Mouse (Mus musculus) heart, postnatal 0 days (tissue): Measurements from ENCODE around the gene Efemp2. TPM values are rescaled to one million over a fixed set of nuclear protein-coding genes. Genes with fewer than 3 reads are reported as not detected.

ENCODE experiments used
- ATAC-seq: fragments of 200-750 bp; cut with Nextera tagmentation; 2 replicates; pipeline ENCODE4 v1.8.0; 2017; ENCODE audit warnings: low read depth, moderate number of reproducible peaks, moderate library complexity; ENCODE audit not compliant: insufficient read depth
- DNase-seq: peaks from one replicate; pipeline ENCODE4 v3.0.0-alpha.2; 2016; ENCODE audit warnings: low spot score
- H3K27ac ChIP-seq: fragments of 300-500 bp; sonication (generic); 2 replicates; pipeline ENCODE4 v1.5.1; 2014; ENCODE audit warnings: low read depth, mild to moderate bottlenecking
- H3K27me3 ChIP-seq: fragments of 300-500 bp; sonication (generic); 2 replicates; pipeline ENCODE4 v1.6.1; 2014; ENCODE audit warnings: low read length, mixed read lengths; ENCODE audit not compliant: control insufficient read depth, insufficient read depth
- H3K36me3 ChIP-seq: fragments of 300-500 bp; sonication (generic); replicated peaks from 2 replicates; pipeline ENCODE4 v1.6.1; 2014; ENCODE audit warnings: low read length, mixed read lengths; ENCODE audit not compliant: control insufficient read depth, insufficient read depth
- H3K4me1 ChIP-seq: fragments of 300-500 bp; sonication (generic); 2 replicates; pipeline ENCODE4 v1.6.1; 2014; ENCODE audit warnings: antibody characterized with exemption; ENCODE audit not compliant: control insufficient read depth, insufficient read depth
- H3K4me2 ChIP-seq: fragments of 300-500 bp; sonication (generic); 2 replicates; pipeline ENCODE4 v1.6.1; 2014; ENCODE audit warnings: low read depth, mild to moderate bottlenecking, low read length, moderate library complexity
- H3K4me3 ChIP-seq: fragments of 300-500 bp; sonication (generic); 2 replicates; pipeline ENCODE4 v1.5.1; 2014; ENCODE audit warnings: low read depth, low read length
- H3K9ac ChIP-seq: fragments of 300-500 bp; sonication (generic); replicated peaks from 2 replicates; pipeline ENCODE4 v1.6.1; 2014; ENCODE audit warnings: low read depth, low read length, mixed read lengths
- H3K9me3 ChIP-seq: fragments of 300-500 bp; sonication (generic); replicated peaks from 2 replicates; pipeline ENCODE4 v1.6.1; 2016; ENCODE audit warnings: low read length; ENCODE audit not compliant: control insufficient read depth
- CTCF ChIP-seq: IDR thresholded peaks from 2 replicates; pipeline ENCODE4 v1.5.1; 2016; ENCODE audit warnings: antibody characterized with exemption, control low read depth, low read depth
- EP300 ChIP-seq: IDR thresholded peaks from 2 replicates; pipeline ENCODE4 v1.6.1; 2016; ENCODE audit warnings: antibody characterized with exemption, low read depth
- WGBS: fragments of 180-500 bp; shearing (Covaris S2); extraction: QIAGEN DNeasy Blood & Tissue Kit; methylation state at CpG from one replicate; pipeline ENCODE4 v1.1.7; 2014; 5-methylcytosine and 5-hydroxymethylcytosine counted together
- polyA plus RNA-seq: library from polyadenylated mRNA; unstranded; fragments of >200 nt; fragmentation: Nextera tagmentation; extraction: Ambion mirVana; gene quantifications from 2 replicates; pipeline ENCODE4 v1.2.1, GENCODE M21; 2015
- total RNA-seq: library from RNA; depleted of rRNA; stranded (reverse); fragments of >200 nt; gene quantifications from 2 replicates; pipeline ENCODE4 v1.2.3, GENCODE M21; 2014; ENCODE audit warnings: low replicate concordance; rRNA removed

Efemp2 gene
- total RNA-seq (46.8 and 52.7 TPM in 2 replicates), polyA plus RNA-seq (32.2 and 34.1 TPM in 2 replicates)

- H3K9ac ChIP-seq: peak within 1 kb of the TSS; percentile 82
- no peaks in the 10 kb centered on the region for H3K4me1 ChIP-seq
- peak within 1 kb of the TSS; percentile 68 for H3K27ac ChIP-seq
- WGBS: under 1% methylated on average over 22 of the region's 22 CpGs
- H3K4me3 ChIP-seq: peak within 1 kb of the TSS; percentile 64
- peaks cover 7% of the 10 kb centered on the region for H3K36me3 ChIP-seq
- TF ChIP-seq CTCF (no peak), EP300 (peak; percentile 38; the same call in 1 of the 2 replicates)
- no peaks in the 10 kb centered on the region for H3K9me3 ChIP-seq
- peak within 1 kb of the TSS; percentile 98 for H3K4me2 ChIP-seq
- H3K27me3 ChIP-seq: no peaks in the 10 kb centered on the region
- peak; percentile 86 for ATAC-seq
- peak; percentile 65 for DNase-seq
These were observed at the start of gene Efemp2 for GRCm38 (mm10) chr19:5473720-5474119. Gene Efemp2 (plus strand): TSS chr19:5473954.

GRCm38 (mm10) chr19:5424092-5424781 lies 49.5 kb upstream of the Efemp2 start:
- ATAC-seq (peak; percentile 53), DNase-seq (peak; percentile 43)
- peak overlapping the region; percentile 73 for H3K9ac ChIP-seq
- peaks cover 46% of the 10 kb centered on the region for H3K36me3 ChIP-seq
- under 1% methylated on average over 35 of the region's 48 CpGs for WGBS
- H3K27ac ChIP-seq: peak overlapping the region; percentile 91
- H3K4me1 ChIP-seq: peaks cover 15% of the 10 kb centered on the region
- peak overlapping the region; percentile 61 for H3K4me3 ChIP-seq
- no peak for TF ChIP-seq EP300
- TF ChIP-seq CTCF: no peak; the same call in 1 of the 2 replicates
- no peaks in the 10 kb centered on the region for H3K9me3 ChIP-seq
- no peaks in the 10 kb centered on the region for H3K27me3 ChIP-seq
- peak overlapping the region; percentile 80 for H3K4me2 ChIP-seq

- peaks cover 15% of the 10 kb centered on the region for H3K4me1 ChIP-seq
- peak; percentile 98 for DNase-seq
- no peak; the same call in 1 of the 2 replicates for TF ChIP-seq EP300
- TF ChIP-seq CTCF: no peak
- peak within 1 kb of the TSS; percentile 61 for H3K4me3 ChIP-seq
- ATAC-seq: peak; percentile 88
- H3K9ac ChIP-seq: peak within 1 kb of the TSS; percentile 73
- peak within 1 kb of the TSS; percentile 81 for H3K4me2 ChIP-seq
- peak within 1 kb of the TSS; percentile 91 for H3K27ac ChIP-seq
- H3K27me3 ChIP-seq: no peaks in the 10 kb centered on the region
- H3K36me3 ChIP-seq: peaks cover 40% of the 10 kb centered on the region
- WGBS: under 1% methylated on average over 50 of the region's 87 CpGs
- H3K9me3 ChIP-seq: no peaks in the 10 kb centered on the region
These were observed 48.7 kb upstream of the Efemp2 start, which contains the start of the genes Drap1 and AI837181 for GRCm38 (mm10) chr19:5424782-5425741. Gene Drap1 (minus strand): TSS chr19:5424979. Gene AI837181 (plus strand): TSS chr19:5425144.

GRCm38 (mm10) chr19:5425906-5426565 lies 47.7 kb upstream of the Efemp2 start:
- no peak for ATAC-seq
- Histone ChIP-seq H3K9ac (peak overlapping the region; percentile 73), H3K36me3 (peaks cover 30% of the 10 kb centered on the region), H3K27ac (peak overlapping the region; percentile 83), H3K27me3 (no peaks in the 10 kb centered on the region), H3K4me1 (peaks cover 15% of the 10 kb centered on the region), H3K9me3 (no peaks in the 10 kb centered on the region), H3K4me2 (peak overlapping the region; percentile 81), H3K4me3 (peak overlapping the region; percentile 61)
- no peak for TF ChIP-seq CTCF
- TF ChIP-seq EP300: no peak
- 82% methylated on average over 18 of the region's 18 CpGs for WGBS
- no peak for DNase-seq
